Mouse (Mus musculus): ENCODE data around the gene Akt3. TPM values are rescaled to one million over a fixed set of nuclear protein-coding genes. Genes with fewer than 3 reads are reported as not detected.

Gene Akt3
- total RNA-seq, 4 experiments from 2014 or later = 7.6 to 11.4 (median 10.4) TPM

GRCm38 (mm10) chr1:176986275-176986674, 271.7 kb downstream of the Akt3 start:
- DNase-seq (ENCODE audit: low spot score in 2 of 2) = no peak

- no peak for DNase-seq (ENCODE audit: low spot score in 2 of 2)
Measured at GRCm38 (mm10) chr1:176985691-176986090, 272.3 kb downstream of the Akt3 start.

DNA sequence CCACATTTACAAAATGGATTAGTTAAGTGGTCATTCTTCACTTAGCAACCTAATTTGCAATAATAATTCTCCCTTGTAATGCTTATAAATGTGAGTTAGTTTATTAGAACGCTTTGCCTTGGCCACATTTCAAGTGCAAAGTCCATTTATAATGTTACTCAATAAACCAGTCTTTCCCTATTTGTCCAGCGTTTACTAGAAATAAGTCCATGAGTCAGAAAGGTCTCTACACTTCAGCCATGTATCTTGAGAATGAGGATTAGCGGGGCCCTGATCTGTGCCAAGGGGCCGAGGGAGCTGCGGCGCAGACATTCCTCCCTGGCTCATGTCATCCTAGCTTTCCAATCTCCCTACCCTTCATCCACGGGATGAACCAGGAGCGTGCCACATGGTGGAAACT, 275.3 kb downstream of the Akt3 start:
- DNase-seq (ENCODE audit: low spot score in 2 of 2) = no peak

GRCm38 (mm10) chr1:176981511-176981910, 276.5 kb downstream of the Akt3 start:
- DNase-seq (ENCODE audit: low spot score in 2 of 2) = no peak

DNA sequence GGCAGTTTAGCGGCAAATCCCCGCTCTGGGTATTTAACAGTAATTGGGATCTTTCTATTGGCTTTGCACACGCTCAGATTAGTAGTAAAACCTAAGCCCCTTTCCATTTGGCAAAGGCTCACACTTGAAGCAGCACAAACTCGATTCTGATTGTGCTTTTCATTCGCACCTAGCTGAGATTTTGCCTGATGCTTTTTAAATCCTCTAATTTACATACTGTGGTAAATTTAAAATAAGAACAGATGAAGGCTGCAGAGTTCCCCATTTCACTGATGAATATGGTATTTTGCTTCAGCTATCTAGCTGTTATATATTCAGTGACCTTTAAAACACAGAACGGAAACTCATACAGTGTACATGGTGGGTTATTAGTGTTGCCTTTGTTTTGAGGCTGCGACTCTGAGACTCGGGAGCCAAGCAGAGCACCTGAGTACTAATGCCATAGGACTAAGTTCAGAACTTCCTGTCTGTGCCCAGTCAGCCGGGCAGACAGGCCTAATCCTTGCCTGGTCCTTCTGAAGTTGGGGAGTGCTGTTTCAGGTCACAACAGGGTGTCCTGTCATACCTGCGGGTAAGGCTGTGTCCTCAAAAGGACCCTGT, 277.1 kb downstream of the Akt3 start:
- no peak for DNase-seq (ENCODE audit: low spot score in 2 of 2)

DNA sequence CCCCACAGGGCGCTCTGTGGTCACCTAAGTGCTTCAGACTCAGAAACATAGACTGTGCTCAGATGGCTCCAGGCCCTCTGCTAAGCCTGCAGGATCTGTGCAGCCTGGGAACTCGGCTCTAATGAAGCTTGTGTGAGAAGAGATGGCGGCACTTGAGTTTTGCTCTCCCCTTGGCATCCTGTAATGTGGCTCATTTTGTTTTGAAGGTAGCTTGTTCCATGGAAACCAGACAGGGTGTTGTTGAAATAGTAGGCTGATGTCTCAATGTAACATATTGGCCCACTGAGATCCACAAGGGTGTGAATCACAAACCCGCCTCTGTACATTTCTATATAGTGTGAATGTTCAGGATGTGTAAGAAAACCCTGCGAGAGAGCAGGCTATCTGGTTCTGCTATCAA, 277.9 kb downstream of the Akt3 start:
- no peak for DNase-seq (ENCODE audit: low spot score in 2 of 2)

- no peak for DNase-seq (ENCODE audit: low spot score in 2 of 2)
Measured at GRCm38 (mm10) chr1:176979235-176979634, 278.8 kb downstream of the Akt3 start.

GRCm38 (mm10) chr1:176973356-176974088, 284.5 kb downstream of the Akt3 start:
- no peak for DNase-seq (ENCODE audit: low spot score in 2 of 2)

GRCm38 (mm10) chr1:176971479-176971797, 286.6 kb downstream of the Akt3 start:
- DNase-seq (ENCODE audit: low spot score in 2 of 2) = no peak

DNA sequence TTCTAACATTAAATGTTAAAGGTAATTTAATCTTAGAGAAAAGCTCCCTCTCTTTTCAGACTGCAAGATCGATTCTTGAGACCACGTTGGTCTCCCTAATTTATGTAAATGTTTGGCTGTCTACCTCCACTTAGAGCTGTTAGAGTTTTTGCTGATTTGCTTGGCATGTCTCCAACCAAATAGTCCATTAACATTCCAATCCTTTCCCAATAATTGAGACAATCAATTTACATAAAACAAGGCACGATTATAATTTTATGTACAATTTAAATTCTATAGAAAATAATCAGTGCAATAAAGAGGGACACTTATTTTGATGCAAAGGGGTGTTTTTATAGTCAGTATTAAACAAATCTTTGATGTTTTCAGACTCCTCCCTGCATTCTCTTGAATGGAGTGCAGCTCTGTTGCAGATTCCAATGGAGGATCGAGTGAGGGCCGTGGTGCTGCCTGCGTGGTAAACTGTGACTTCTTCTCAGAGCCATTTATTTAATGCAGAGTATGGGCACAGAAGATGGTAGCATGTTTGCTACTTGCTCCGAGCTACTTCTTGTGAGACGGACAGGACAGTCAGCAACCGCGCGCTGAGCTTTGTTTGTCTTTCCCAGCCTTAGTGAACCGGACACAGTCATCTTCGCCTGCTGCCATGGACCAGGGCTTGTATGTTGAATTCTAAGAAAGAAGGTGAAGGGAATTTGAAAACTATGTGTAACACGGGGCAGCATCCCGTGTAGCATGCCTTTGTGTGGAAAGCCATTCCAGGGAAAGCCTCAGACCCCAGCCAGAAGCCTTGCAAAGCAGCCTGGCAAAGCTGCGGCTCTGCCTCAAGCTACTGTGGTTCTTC, 287.1 kb downstream of the Akt3 start:
- no peak for DNase-seq (ENCODE audit: low spot score in 2 of 2)

Other genes with a start within 250 kb of the Akt3 start
- gene Zbtb18, start 184.1 kb upstream of the Akt3 start, total RNA-seq (2022) = 100 to 1,000 TPM; 113 to 163 (median 126) TPM